Mouse (Mus musculus) monocyte, adult 59 days (primary cell): ENCODE data around the gene Cacna1e. TPM values are rescaled to one million over a fixed set of nuclear protein-coding genes. Genes with fewer than 3 reads are reported as not detected.

ENCODE experiments used
- total RNA-seq, 2 experiments: library from RNA; stranded (reverse); gene quantifications; one replicate each; pipeline ENCODE4 v1.2.4; 2023

Gene Cacna1e
- total RNA-seq: under 1 TPM; 0.79 to 0.88 TPM

DNA sequence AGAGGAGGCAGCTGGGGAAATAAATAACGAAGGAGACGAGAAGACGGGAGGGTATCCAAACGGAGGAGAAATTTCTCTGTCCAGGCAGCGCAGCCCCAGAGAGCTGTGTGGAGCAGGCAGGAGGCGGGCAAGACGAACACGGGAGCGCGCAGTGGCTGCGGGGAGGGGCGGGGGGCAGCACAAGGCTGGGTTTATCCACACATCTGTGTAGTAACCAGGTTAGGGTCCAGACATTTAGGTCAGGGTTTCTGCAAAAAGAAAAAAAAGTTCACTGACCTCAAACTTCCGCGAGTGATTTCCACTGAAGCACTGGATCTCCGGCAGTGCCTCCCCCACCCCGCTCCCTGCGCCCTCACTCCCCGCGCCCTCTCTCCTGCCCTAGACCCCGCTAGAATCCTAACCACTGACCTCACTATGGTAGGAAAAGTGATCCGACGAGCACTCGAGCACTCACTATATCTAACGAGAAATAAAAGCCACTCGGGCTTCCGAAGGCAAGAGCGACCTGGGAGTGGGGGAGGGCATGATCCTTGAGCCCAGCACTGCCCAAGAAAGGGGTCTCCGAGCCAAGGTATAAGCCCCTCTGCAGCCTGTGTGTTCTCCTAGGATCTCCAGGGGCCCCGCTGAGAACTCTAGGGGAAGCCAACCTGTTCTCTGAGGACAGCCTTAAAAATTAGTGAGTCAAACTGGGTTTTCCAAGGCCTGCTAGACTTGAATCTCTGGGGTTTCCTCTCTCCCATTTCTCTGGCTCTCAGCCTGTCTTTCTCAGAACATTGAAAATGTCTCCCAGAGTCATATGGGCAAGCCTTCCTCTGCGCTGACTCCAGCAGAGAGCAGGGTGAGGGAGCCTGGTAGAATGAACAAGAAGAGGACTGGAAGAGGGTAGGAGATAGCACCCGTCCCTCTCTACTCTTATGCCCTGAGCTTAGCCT, at the start of gene Cacna1e:
Gene Cacna1e, minus strand, starts transcription at position 227 of the 932 bp plus-strand sequence.

Other genes starting within 250 kb of the Cacna1e start
- 100 to 1,000 TPM; 308 to 327 TPM for gene Ier5, start 215.1 kb upstream of the Cacna1e start, total RNA-seq